Mouse (Mus musculus) B cell, adult 62 days (primary cell): ENCODE data around the gene Nr4a3. TPM values are rescaled to one million over a fixed set of nuclear protein-coding genes. Genes with fewer than 3 reads are reported as not detected.

ENCODE experiments used
- total RNA-seq: library from RNA; stranded (reverse); gene quantifications from 4 replicates; pipeline ENCODE4 v1.2.4, GENCODE M21; 2023

Gene Nr4a3
- 31.0 to 37.3 TPM (median 34.0 TPM) in 4 replicates for total RNA-seq

GRCm38 (mm10) chr4:48044491-48045211, at the start of gene Nr4a3:
TSS of gene Nr4a3 (plus strand) at chr4:48045153.

GRCm38 (mm10) chr4:48124773-48125469, 80.0 kb downstream of the Nr4a3 start, which contains the start of gene Stx17:
TSS of gene Stx17 (plus strand) at chr4:48124915.

Other genes starting within 250 kb of the Nr4a3 start
- 26.1 to 29.5 TPM (median 29.4 TPM) in 4 replicates for gene Stx17, start 79.8 kb downstream of the Nr4a3 start, total RNA-seq
- 58.3 to 77.1 TPM (median 64.4 TPM) in 4 replicates for gene Erp44, start 234.4 kb downstream of the Nr4a3 start, total RNA-seq
- gene Invs, start 234.6 kb downstream of the Nr4a3 start, total RNA-seq: 13.5 to 14.5 TPM (median 14.2 TPM) in 4 replicates